ENCODE assay signal across 8 mouse cellular contexts in the genomic region with DNA sequence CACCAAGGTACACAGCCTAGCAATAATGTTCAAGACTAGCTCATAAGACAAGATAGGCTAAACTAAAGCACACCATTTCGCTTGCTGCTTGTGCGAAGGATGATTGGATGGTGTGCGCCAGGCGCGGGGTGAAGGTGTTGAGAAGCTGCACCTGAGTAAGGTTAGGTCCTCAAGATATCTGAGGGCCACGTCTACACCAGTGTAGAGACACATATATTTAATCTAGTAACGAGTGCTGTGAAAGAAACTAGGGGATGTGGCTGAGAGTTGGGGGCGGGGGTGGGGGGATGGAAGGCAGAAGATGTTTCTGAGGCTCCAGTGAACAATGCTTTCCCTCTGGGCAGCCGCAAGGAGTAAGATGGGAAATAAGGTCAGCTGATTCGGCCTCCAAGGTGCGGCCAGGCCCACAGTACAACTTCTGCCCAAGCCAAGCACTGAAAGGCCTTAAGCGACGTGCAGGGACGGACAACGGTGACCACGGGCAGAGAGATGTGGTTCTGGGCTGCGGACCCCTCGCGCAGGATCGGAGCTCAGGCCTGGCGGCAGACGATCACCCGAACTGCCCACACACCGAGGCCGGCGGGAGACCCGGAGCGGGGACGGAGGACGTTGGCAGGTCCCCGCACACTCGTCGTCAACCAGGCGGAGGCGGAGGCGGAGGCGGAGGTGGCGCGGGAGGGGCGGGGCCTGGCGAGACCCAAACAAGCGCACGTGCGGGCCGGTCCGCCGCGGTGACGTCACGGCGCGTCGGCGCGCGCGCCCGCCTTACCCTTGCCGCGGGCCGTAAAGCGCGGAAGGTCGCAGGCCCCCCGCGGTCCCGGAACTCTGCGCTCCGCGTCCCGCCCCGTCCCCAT. TPM values are rescaled to one million over a fixed set of nuclear protein-coding genes. Genes with fewer than 3 reads are reported as not detected.
DNase-seq lines count a peak whose midpoint lies in the region; ATAC-seq lines count a peak whose summit lies in the region.

A gene (plus strand): TSS at position 766 of the 854 bp plus-strand sequence.

- peaks cover 15% of the 10 kb centered on the region for H3K4me1 ChIP-seq in heart, embryonic 13.5 days
- peaks cover 27% of the 10 kb centered on the region for H3K4me1 ChIP-seq in liver, embryonic 12.5 days
- peaks cover 10% of the 10 kb centered on the region; the same call in 1 of the 2 replicates for H3K4me1 ChIP-seq in stomach, embryonic 15.5 days

- H3K36me3 ChIP-seq in heart, embryonic 13.5 days: no peaks in the 10 kb centered on the region
- H3K36me3 ChIP-seq in liver, embryonic 12.5 days: no peaks in the 10 kb centered on the region
- no peaks in the 10 kb centered on the region for H3K36me3 ChIP-seq in stomach, embryonic 15.5 days

- peak within 1 kb of the TSS; percentile 80 for H3K9ac ChIP-seq in heart, embryonic 13.5 days
- H3K9ac ChIP-seq in liver, embryonic 12.5 days: peak within 1 kb of the TSS; percentile 75
- peak within 1 kb of the TSS; percentile 50 for H3K9ac ChIP-seq in stomach, embryonic 15.5 days

- ATAC-seq in erythroid progenitor cell, adult 5-6 weeks (replicated peaks; ENCODE audit: low FRiP score, poor library complexity, severe bottlenecking): peak; percentile 94
- peak; percentile 91 for ATAC-seq in heart, embryonic 13.5 days (ENCODE audit: extremely low read depth, insufficient number of reproducible peaks, low FRiP score, low TSS enrichment)
- peak; percentile 87 for ATAC-seq in liver, embryonic 12.5 days
- ATAC-seq in stomach, embryonic 15.5 days (ENCODE audit: insufficient read depth, low FRiP score, low read depth): peak; percentile 93

- 4% methylated on average over 71 of the region's 72 CpGs for WGBS in heart, embryonic 13.5 days
- whole genome bisulfite sequencing in liver, embryonic 12.5 days (ENCODE audit: insufficient replicate concordance): 5% methylated on average over 72 of the region's 72 CpGs
- 6% methylated on average over 58 of the region's 72 CpGs for WGBS in stomach, embryonic 15.5 days

- H3K4me3 ChIP-seq in heart, embryonic 13.5 days: peak within 1 kb of the TSS; percentile 73
- peak within 1 kb of the TSS; percentile 69 for H3K4me3 ChIP-seq in liver, embryonic 12.5 days
- peak within 1 kb of the TSS; percentile 66 for H3K4me3 ChIP-seq in stomach, embryonic 15.5 days (replicated peaks)

- no peaks in the 10 kb centered on the region for H3K27me3 ChIP-seq in heart, embryonic 13.5 days (replicated peaks)
- H3K27me3 ChIP-seq in liver, embryonic 12.5 days (replicated peaks): peaks cover 5% of the 10 kb centered on the region
- H3K27me3 ChIP-seq in stomach, embryonic 15.5 days (replicated peaks): no peaks in the 10 kb centered on the region

- DNase-seq in CD4-positive helper T cell, adult 2 months (ENCODE audit: low read depth, low spot score): peak; percentile 94
- peak; percentile 59 for DNase-seq in brain, embryonic 18.5 days (ENCODE audit: low read depth, low spot score)
- DNase-seq in kidney, postnatal 10 days: peak; percentile 97
- DNase-seq in natural killer cell, adult 2 months (ENCODE audit: low spot score in 2 of 2): peak; percentile 88 to 92

- H3K27ac ChIP-seq in heart, embryonic 13.5 days (replicated peaks): peak within 1 kb of the TSS; percentile 59
- H3K27ac ChIP-seq in liver, embryonic 12.5 days: 0 out of 2 replicates have a peak within 1 kb of the TSS, but pooled peaks have one; percentile 36
- 0 out of 2 replicates have a peak within 1 kb of the TSS, but pooled peaks have one; percentile 31 for H3K27ac ChIP-seq in stomach, embryonic 15.5 days

- H3K4me2 ChIP-seq in heart, embryonic 13.5 days: peak within 1 kb of the TSS; percentile 74
- H3K4me2 ChIP-seq in liver, embryonic 12.5 days: peak within 1 kb of the TSS; percentile 97
- peak within 1 kb of the TSS; percentile 91 for H3K4me2 ChIP-seq in stomach, embryonic 15.5 days

- H3K9me3 ChIP-seq in heart, embryonic 13.5 days: 0 out of 2 replicates have a peak, but pooled peaks cover 2% of the 10 kb centered on the region
- H3K9me3 ChIP-seq in liver, embryonic 12.5 days (replicated peaks): no peaks in the 10 kb centered on the region
- H3K9me3 ChIP-seq in stomach, embryonic 15.5 days: no peaks in the 10 kb centered on the region

RNA-seq across cellular contexts. Expression of the gene that starts here (rescaled TPM):
- 6.8 and 9.6 TPM in 2 replicates for total RNA-seq in erythroid progenitor cell, adult 5-6 weeks (2015; ENCODE audit: low replicate concordance)
- total RNA-seq in erythroid progenitor cell, adult 5-6 weeks (2017; ENCODE audit: low replicate concordance): 8.1 and 11.0 TPM in 2 replicates
- 9.3 and 10.2 TPM in 2 replicates for polyA plus RNA-seq in heart, embryonic 13.5 days (2015; fragmentation: Nextera tagmentation; extraction: Ambion mirVana)
- 5.1 and 5.5 TPM in 2 replicates for polyA plus RNA-seq in liver, embryonic 12.5 days (2016; fragmentation: Nextera tagmentation; extraction: Ambion mirVana)
- 8.6 and 9.6 TPM in 2 replicates for polyA plus RNA-seq in stomach, embryonic 15.5 days (2015; fragmentation: Nextera tagmentation; extraction: Ambion mirVana)

Comparison
In these comparisons a context has a peak if more than half of its experiments do, and no peak if none do; other contexts are left out.
1. Peak in every context shown above with its lines: DNase-seq, ATAC-seq, H3K4me3 ChIP-seq and H3K27ac ChIP-seq.